Mouse (Mus musculus): ENCODE results near the gene Dhps. TPM values are rescaled to one million over a fixed set of nuclear protein-coding genes. Genes with fewer than 3 reads are reported as not detected.
"Not testable (repeated sequence)": the region's sequence is repeated elsewhere in the genome, so short reads cannot be mapped to it uniquely, and the experiment has no call there.

The Dhps gene
- total RNA-seq, 2 experiments from 2014 or later, result 3.2 to 12.3 TPM

DNA sequence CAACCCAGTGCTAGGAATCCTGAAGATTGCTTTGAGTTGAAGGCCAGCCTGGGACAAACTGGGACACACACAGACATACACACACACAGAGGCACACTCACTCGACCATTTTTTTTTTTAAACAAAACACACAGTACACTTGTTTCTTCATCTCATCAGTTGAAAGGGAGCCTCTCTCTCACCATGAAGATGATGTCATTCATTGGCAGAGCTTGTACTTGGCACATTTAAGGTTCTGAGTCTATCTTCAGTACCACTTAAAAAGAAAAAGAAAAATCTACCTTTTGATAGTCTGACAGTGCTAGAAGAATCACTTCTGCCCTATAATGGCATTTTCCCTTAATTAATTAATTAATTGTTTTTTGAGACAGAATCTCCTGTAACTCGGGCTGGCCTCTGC lies 17.2 kb downstream of the Dhps start:
- no peak for ATAC-seq (replicated peaks; ENCODE audit: low FRiP score, poor library complexity, severe bottlenecking)

DNA sequence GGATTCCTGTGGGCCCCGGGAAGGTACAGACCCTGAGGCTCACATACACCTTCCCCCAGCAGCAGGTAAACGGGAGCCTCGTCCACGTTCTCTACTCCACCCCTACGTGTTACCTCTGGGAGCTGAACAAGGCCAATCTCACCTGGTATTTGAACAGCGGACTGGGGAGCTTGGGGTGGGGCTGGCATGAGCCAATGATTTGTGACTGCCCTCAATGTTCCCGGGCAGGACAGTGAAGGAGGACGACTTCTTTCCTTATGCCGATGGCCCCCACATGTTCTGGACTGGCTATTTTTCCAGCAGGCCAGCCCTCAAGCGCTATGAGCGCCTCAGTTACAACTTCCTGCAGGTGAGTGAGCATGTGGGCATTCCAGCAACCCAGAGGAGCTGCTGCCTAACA lies 19.3 kb downstream of the Dhps start:
- no peak for ATAC-seq (replicated peaks; ENCODE audit: low FRiP score, poor library complexity, severe bottlenecking)

DNA sequence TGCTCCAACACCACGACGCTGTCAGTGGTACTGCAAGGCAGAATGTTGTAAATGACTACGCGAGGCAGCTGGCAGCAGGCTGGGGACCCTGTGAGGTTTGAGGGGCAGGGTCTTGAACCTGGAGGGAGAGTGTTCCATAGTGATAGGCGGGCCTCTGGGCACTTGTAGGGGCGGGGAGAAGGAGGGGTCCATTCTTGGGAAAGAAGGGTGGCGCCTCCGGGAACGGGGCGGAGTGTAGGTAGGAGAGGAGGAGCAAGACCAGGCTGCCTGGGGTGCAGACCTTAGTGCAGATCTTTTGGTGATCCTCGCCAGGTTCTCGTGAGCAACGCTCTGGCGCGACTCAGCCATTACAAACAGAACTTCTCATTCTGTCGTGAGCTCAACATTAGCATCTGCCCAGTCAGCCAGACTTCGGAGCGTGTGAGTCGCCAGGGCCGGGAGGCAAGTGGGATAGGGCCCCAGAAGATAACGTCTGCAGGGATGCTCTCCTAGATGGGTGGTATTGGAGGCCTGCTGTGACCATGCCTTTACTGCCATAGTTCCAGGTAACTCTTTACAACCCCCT lies 20.1 kb downstream of the Dhps start:
- ATAC-seq (replicated peaks; ENCODE audit: low FRiP score, poor library complexity, severe bottlenecking), result no peak

DNA sequence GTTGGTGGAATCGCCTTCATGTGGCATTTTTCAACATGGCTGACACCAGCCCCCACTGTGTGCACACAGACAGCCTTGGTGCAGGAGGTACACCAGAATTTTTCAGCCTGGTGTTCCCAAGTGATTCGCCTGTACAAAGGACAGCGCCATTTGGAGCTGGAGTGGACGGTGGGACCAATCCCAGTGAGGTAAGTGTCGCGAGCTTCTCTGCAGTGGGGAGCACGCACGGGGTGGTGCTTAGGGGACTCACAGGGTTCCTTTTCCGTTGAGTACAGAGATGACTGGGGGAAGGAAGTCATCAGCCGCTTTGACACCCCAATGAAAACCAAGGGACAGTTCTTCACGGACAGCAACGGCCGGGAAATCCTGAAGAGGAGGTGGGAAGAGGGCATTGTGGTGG lies 23.5 kb downstream of the Dhps start:
- ATAC-seq (replicated peaks; ENCODE audit: low FRiP score, poor library complexity, severe bottlenecking), result no peak

DNA sequence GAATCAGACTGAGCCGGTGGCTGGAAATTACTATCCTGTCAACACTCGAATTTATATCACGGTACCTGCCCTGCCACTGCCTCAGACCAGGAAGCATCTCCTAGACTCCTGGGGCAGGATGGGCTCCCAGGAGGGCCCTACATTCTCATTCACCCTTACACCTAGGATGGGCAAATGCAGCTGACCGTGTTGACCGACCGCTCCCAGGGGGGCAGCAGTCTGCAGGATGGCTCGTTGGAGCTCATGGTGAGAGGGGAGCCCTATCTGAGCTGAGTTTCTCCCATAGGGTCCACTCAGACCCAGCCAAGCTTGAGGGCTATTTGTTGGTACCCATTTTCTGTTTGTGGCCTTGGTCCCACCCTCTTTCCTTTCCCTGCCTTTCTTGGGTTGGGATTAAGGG lies 24.0 kb downstream of the Dhps start:
- no peak for ATAC-seq (replicated peaks; ENCODE audit: low FRiP score, poor library complexity, severe bottlenecking)

DNA sequence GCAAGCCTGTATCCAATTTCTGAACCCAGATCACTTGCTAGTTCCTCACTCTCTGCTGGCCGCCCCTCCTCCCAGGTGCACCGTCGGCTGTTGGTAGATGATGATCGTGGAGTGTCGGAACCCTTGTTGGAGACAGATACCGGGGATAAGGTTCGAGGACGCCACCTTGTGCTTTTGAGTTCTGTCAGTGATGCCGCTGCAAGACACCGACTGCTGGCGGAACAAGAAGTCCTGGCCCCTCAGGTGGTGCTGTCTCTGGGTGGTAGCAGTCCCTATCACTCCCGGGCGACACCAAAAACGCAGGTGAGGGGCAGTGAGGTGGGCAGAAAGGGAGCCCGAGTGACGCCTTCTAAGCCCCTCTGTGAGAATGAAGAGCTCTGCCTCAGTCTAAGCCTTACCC lies 24.6 kb downstream of the Dhps start:
- ATAC-seq (replicated peaks; ENCODE audit: low FRiP score, poor library complexity, severe bottlenecking), result no peak

DNA sequence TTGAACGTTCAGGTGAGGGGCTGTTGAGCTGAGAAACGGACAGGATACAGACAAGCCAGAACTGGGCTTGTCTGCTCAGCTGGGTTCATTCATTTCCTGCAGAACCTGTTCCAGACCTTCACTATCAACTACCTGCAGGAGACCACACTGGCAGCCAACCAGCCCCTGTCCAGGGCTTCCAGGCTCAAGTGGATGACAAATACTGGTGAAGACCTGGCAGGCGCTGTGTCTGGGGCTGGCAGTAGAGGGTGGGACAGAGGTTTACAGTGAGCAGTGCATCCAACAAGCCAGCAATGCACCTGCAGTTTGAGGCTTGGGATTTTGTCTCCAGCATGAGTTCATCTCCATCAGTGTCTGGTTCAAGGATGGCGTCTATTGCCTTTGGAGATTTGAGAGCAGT lies 25.3 kb downstream of the Dhps start:
- ATAC-seq (replicated peaks; ENCODE audit: low FRiP score, poor library complexity, severe bottlenecking), result no peak

DNA sequence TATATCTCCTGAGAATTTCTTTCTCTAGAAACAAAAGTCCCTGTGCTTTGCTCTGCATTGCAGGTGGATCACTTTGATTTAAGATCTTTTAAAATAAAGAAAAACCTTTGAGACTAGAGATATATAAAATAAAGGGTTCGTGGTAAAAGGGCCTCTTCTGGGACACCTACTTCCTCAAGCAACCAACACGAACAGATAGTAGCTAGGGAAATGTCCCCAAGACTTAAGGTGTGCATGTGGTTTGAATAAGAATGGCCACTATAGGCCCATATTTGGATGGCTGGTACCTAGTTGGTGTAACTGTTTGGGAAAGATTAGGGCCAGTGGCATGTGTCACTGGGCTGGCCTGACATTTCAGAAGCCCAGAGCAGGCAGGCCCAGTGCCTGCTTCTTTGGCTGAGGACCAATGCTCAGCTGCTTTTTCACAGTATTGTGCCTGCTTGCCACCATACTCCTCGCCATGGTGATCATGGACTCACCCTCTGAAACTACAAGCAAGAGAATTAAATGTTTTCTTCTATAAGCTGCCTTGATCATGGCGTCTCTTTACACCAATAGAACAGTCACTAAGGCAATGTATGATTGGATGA lies 28.6 kb downstream of the Dhps start:
- no peak for ATAC-seq (replicated peaks; ENCODE audit: low FRiP score, poor library complexity, severe bottlenecking)

DNA sequence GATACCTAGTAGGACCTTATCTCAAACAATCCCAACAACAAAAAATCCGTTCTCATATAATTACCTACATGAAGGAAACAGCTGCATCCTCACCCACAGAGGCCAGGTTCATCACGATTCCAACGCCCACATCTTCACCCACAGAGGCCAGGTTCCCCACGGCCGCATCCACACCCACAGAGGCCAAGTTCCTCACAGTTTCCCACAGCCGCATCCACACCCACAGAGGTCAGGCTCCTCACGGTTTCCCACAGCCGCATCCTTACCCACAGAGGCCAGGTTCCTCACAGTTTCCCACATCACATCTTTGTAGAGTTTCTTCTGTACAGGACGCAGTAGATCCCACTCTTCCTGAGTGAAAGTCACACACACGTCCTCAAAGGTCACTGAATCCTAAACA lies 41.7 kb downstream of the Dhps start:
- ATAC-seq (replicated peaks; ENCODE audit: low FRiP score, poor library complexity, severe bottlenecking), result no peak

DNA sequence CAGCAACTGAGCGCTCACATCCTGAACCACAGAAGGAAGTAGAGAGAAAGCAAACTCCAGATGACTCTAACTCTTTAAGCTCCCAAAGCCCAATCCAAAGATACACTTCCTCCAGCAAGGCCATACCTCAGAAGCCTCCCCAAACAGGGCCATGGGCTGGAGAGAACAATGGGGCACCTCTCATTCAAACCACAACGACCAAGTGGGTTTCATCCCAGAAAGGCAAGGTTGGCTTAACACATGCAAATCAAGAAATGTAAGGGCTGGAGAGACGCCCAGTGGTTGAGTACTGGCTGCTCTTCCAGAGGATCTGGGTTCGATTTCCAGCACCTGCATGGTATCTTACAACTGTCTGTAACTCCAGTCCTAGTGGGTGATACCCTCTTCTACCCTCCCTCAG lies 43.9 kb downstream of the Dhps start:
- no peak for ATAC-seq (replicated peaks; ENCODE audit: low FRiP score, poor library complexity, severe bottlenecking)

DNA sequence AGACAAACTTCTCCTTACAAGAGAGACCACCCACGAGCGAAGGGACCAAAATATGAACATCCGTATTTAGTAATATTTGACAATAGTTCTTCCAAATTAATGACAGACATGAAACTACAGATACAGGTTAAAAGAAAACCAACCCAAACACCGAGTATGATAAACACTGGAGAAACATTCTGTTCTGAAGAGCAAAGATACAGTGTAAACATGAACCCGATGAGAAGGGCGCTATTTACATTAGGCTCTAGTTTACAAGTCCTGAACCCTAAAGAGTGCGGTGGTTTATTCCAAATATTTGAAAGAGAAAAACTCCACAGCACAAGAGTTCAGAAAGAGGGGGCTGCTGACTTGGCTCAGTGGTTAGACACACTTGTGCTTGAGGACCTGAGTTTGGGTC lies 45.4 kb downstream of the Dhps start:
- no peak for ATAC-seq (replicated peaks; ENCODE audit: low FRiP score, poor library complexity, severe bottlenecking)

DNA sequence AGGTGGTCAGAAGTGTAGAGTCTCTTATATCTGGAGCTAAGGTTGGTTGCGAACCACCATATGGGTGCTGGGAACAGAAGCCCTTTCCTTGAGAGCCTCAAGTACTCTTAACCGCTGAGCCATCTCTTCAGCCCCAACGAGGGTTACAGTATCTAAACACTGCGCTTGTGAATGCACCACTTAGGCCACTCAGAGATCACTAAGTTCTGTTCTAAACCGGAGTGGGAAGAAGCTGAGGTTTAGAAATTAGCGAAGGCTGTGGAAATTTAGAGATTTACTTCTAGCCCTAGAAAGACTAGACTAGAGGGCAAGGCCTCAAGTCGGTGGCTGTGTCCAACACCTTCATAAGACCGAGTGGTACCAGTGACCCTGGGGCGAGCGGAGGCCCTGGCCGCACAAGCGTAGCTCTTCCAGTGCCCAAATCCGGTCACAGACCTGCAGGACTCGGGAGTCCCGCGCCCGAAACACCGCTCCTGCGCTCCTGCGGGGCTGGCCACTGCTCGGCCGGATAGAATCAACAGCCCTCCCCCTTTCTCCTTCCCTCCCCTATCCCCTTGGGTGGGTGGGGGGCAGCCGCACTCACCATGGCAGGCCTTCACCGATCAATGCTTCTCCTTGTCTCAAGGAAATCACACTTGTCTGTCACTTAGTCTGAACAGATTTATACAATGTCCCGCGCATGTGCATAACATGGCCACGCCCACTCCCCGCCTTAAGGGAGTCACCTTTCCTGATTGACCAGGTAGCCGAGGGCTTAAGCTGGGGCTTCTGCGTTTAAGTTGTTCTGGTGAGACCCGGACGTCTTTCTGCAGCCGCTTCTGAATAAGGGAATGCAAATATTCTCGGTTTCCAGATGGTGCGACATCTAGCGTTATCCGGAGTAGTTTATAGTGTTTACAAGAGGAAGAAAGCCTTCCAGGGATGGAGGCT lies 47.8 kb downstream of the Dhps start:
- no peak for ATAC-seq (replicated peaks; ENCODE audit: low FRiP score, poor library complexity, severe bottlenecking)

DNA sequence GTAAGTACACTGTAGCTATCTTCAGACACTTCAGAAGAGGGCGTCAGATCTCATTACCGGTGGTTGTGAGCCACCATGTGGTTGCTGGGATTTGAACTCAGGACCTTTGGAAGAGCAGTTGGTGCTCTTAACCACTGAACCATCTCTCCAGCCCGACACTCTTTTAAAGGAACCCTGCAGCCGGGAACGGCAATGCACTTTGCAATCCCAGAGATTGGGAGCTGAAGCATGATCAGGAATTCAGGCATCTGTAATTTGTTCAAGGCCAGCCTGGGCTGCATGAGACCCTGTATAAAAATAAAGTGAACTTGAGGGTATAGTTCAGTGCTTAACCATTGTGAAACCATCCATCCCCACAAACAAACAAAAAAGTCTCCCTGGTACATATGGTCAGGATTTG lies 48.7 kb downstream of the Dhps start:
- ATAC-seq (replicated peaks; ENCODE audit: low FRiP score, poor library complexity, severe bottlenecking), result not testable (repeated sequence)

DNA sequence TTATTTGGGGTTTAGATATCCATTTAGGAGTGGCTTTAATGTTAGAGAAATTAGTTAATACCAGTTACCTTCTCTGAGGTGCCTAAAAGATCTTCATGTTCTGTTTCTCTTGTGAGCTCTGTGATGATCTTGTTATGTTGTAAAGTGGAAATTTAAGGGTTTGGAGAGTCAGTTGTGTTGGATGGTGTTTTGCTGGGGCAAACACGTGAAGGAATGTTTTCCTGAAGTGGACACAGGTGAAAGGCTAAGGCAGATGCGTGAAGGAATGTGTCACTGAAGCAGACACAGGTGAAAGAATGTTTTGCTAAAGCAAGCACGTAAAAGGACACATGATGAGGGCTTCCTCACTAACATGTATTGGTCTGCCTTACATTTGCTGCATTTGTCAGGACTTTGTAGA lies 51.4 kb downstream of the Dhps start, which contains the start of gene Zfp791:
Gene Zfp791 (minus strand): TSS at position 101 of the 400 bp plus-strand sequence.
- no peak for ATAC-seq (replicated peaks; ENCODE audit: low FRiP score, poor library complexity, severe bottlenecking)

DNA sequence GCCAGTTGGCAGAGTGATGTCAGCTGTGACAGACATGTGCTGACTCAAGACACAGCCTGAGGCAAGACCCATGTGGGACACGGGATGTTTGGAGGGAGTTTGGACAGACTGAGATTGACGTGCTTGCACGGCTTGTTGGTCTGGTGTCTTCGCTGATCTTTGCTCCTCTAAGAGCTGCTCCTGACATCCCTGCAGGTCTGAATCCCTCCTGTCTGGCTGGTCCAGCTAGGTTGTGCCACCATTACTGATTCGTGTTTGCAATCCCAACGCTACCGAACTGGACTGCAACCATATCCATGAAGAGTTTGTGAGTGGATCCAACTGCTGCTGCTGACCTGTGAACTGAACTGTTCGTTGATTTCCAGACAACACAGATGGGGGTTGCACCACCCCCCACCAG lies 52.1 kb downstream of the Dhps start:
- no peak for ATAC-seq (replicated peaks; ENCODE audit: low FRiP score, poor library complexity, severe bottlenecking)

Other genes with a start within 250 kb of the Dhps start
- gene Dand5, start 248.9 kb upstream of the Dhps start, total RNA-seq (2015; ENCODE audit: low replicate concordance), result 2.3 TPM in 1 of 2 replicates, not detected in the other
- 2.3 and 3.9 TPM in 2 replicates for gene Dand5, start 248.9 kb upstream of the Dhps start, total RNA-seq (2017; ENCODE audit: low replicate concordance)
- gene Gadd45gip1, start 240.2 kb upstream of the Dhps start, total RNA-seq (2015; ENCODE audit: low replicate concordance), result 4.4 and 5.9 TPM in 2 replicates
- 7.4 and 7.7 TPM in 2 replicates for gene Gadd45gip1, start 240.2 kb upstream of the Dhps start, total RNA-seq (2017; ENCODE audit: low replicate concordance)
- gene Rad23a, start 231.1 kb upstream of the Dhps start, total RNA-seq (2015; ENCODE audit: low replicate concordance), result 379 and 406 TPM in 2 replicates
- gene Rad23a, start 231.1 kb upstream of the Dhps start, total RNA-seq (2017; ENCODE audit: low replicate concordance), result 572 and 669 TPM in 2 replicates
- gene Calr, start 224.8 kb upstream of the Dhps start, total RNA-seq (2015; ENCODE audit: low replicate concordance), result 255 and 289 TPM in 2 replicates
- 800 and 908 TPM in 2 replicates for gene Calr, start 224.8 kb upstream of the Dhps start, total RNA-seq (2017; ENCODE audit: low replicate concordance)
- 6.0 and 9.6 TPM in 2 replicates for gene Farsa, start 214.8 kb upstream of the Dhps start, total RNA-seq (2015; ENCODE audit: low replicate concordance)
- gene Farsa, start 214.8 kb upstream of the Dhps start, total RNA-seq (2017; ENCODE audit: low replicate concordance), result 25.0 and 28.8 TPM in 2 replicates
- gene Syce2, start 199.6 kb upstream of the Dhps start, total RNA-seq (2015; ENCODE audit: low replicate concordance), result 54.3 and 54.8 TPM in 2 replicates
- gene Syce2, start 199.6 kb upstream of the Dhps start, total RNA-seq (2017; ENCODE audit: low replicate concordance), result 10.6 and 24.4 TPM in 2 replicates
- gene Gcdh, start 177.8 kb upstream of the Dhps start, total RNA-seq (2015; ENCODE audit: low replicate concordance), result 7.9 and 14.6 TPM in 2 replicates
- 13.4 and 17.6 TPM in 2 replicates for gene Gcdh, start 177.8 kb upstream of the Dhps start, total RNA-seq (2017; ENCODE audit: low replicate concordance)
- 58.9 and 59.8 TPM in 2 replicates for gene Klf1, start 169.8 kb upstream of the Dhps start, total RNA-seq (2015; ENCODE audit: low replicate concordance)
- 85.0 and 116 TPM in 2 replicates for gene Klf1, start 169.8 kb upstream of the Dhps start, total RNA-seq (2017; ENCODE audit: low replicate concordance)
- gene Dnase2a, start 163.2 kb upstream of the Dhps start, total RNA-seq (2015; ENCODE audit: low replicate concordance), result 31.9 and 44.9 TPM in 2 replicates
- gene Dnase2a, start 163.2 kb upstream of the Dhps start, total RNA-seq (2017; ENCODE audit: low replicate concordance), result 85.2 and 99.8 TPM in 2 replicates
- gene Mast1, start 134.4 kb upstream of the Dhps start, total RNA-seq (2015; ENCODE audit: low replicate concordance), result not detected in 2 replicates
- gene Mast1, start 134.4 kb upstream of the Dhps start, total RNA-seq (2017; ENCODE audit: low replicate concordance), result 0.28 TPM in 1 of 2 replicates, not detected in the other
- not detected in 2 replicates for gene Rtbdn, start 124.8 kb upstream of the Dhps start, total RNA-seq (2015; ENCODE audit: low replicate concordance)
- not detected in 2 replicates for gene Rtbdn, start 124.8 kb upstream of the Dhps start, total RNA-seq (2017; ENCODE audit: low replicate concordance)
- gene Gm49661, start 102.3 kb upstream of the Dhps start, total RNA-seq (2015; ENCODE audit: low replicate concordance), result not detected in 2 replicates
- not detected in 2 replicates for gene Gm49661, start 102.3 kb upstream of the Dhps start, total RNA-seq (2017; ENCODE audit: low replicate concordance)
- gene Prdx2, start 102.2 kb upstream of the Dhps start, total RNA-seq (2015; ENCODE audit: low replicate concordance), result 1,192 and 1,430 TPM in 2 replicates
- gene Prdx2, start 102.2 kb upstream of the Dhps start, total RNA-seq (2017; ENCODE audit: low replicate concordance), result 2,193 and 2,235 TPM in 2 replicates
- gene Rnaseh2a, start 102.0 kb upstream of the Dhps start, total RNA-seq (2015; ENCODE audit: low replicate concordance), result 31.8 and 67.2 TPM in 2 replicates
- gene Rnaseh2a, start 102.0 kb upstream of the Dhps start, total RNA-seq (2017; ENCODE audit: low replicate concordance), result 37.4 and 37.9 TPM in 2 replicates
- gene Junb, start 93.0 kb upstream of the Dhps start, total RNA-seq (2015; ENCODE audit: low replicate concordance), result 6.1 and 6.7 TPM in 2 replicates
- 15.5 and 16.1 TPM in 2 replicates for gene Junb, start 93.0 kb upstream of the Dhps start, total RNA-seq (2017; ENCODE audit: low replicate concordance)
- gene Hook2, start 81.2 kb upstream of the Dhps start, total RNA-seq (2015; ENCODE audit: low replicate concordance), result 1.9 and 5.0 TPM in 2 replicates
- gene Hook2, start 81.2 kb upstream of the Dhps start, total RNA-seq (2017; ENCODE audit: low replicate concordance), result 1.6 and 6.1 TPM in 2 replicates
- not detected in 2 replicates for gene Best2, start 57.2 kb upstream of the Dhps start, total RNA-seq (2015; ENCODE audit: low replicate concordance)
- not detected in 2 replicates for gene Best2, start 57.2 kb upstream of the Dhps start, total RNA-seq (2017; ENCODE audit: low replicate concordance)
- 20.8 and 24.2 TPM in 2 replicates for gene Asna1, start 46.5 kb upstream of the Dhps start, total RNA-seq (2015; ENCODE audit: low replicate concordance)
- gene Asna1, start 46.5 kb upstream of the Dhps start, total RNA-seq (2017; ENCODE audit: low replicate concordance), result 13.5 and 26.3 TPM in 2 replicates
- 32.1 and 45.4 TPM in 2 replicates for gene Trir, start 44.9 kb upstream of the Dhps start, total RNA-seq (2015; ENCODE audit: low replicate concordance)
- 72.9 and 103 TPM in 2 replicates for gene Trir, start 44.9 kb upstream of the Dhps start, total RNA-seq (2017; ENCODE audit: low replicate concordance)
- 9.6 and 10.8 TPM in 2 replicates for gene Tnpo2, start 34.8 kb upstream of the Dhps start, total RNA-seq (2015; ENCODE audit: low replicate concordance)
- 11.2 and 14.6 TPM in 2 replicates for gene Tnpo2, start 34.8 kb upstream of the Dhps start, total RNA-seq (2017; ENCODE audit: low replicate concordance)
- gene Fbxw9, start 11.7 kb upstream of the Dhps start, total RNA-seq (2015; ENCODE audit: low replicate concordance), result 5.4 TPM in 1 of 2 replicates, not detected in the other
- gene Fbxw9, start 11.7 kb upstream of the Dhps start, total RNA-seq (2017; ENCODE audit: low replicate concordance), result 0.43 and 4.3 TPM in 2 replicates
- not detected in 2 replicates for gene Gm5741, start 3.8 kb upstream of the Dhps start, total RNA-seq (2015; ENCODE audit: low replicate concordance)
- not detected in 2 replicates for gene Gm5741, start 3.8 kb upstream of the Dhps start, total RNA-seq (2017; ENCODE audit: low replicate concordance)
- 26.1 and 31.3 TPM in 2 replicates for gene Wdr83os, start 9.0 kb downstream of the Dhps start, total RNA-seq (2015; ENCODE audit: low replicate concordance)
- gene Wdr83os, start 9.0 kb downstream of the Dhps start, total RNA-seq (2017; ENCODE audit: low replicate concordance), result 4.3 and 11.3 TPM in 2 replicates
- gene Wdr83, start 9.5 kb downstream of the Dhps start, total RNA-seq (2015; ENCODE audit: low replicate concordance), result 1.7 and 16.9 TPM in 2 replicates
- gene Wdr83, start 9.5 kb downstream of the Dhps start, total RNA-seq (2017; ENCODE audit: low replicate concordance), result 4.9 and 6.3 TPM in 2 replicates
- 27.5 and 32.8 TPM in 2 replicates for gene Man2b1, start 11.5 kb downstream of the Dhps start, total RNA-seq (2015; ENCODE audit: low replicate concordance)
- 17.8 and 18.6 TPM in 2 replicates for gene Man2b1, start 11.5 kb downstream of the Dhps start, total RNA-seq (2017; ENCODE audit: low replicate concordance)
- gene Zfp791, start 51.3 kb downstream of the Dhps start, total RNA-seq (2015; ENCODE audit: low replicate concordance), result not detected in 2 replicates
- gene Zfp791, start 51.3 kb downstream of the Dhps start, total RNA-seq (2017; ENCODE audit: low replicate concordance), result not detected in 2 replicates
- not detected in 2 replicates for gene Cks1brt, start 80.2 kb downstream of the Dhps start, total RNA-seq (2015; ENCODE audit: low replicate concordance)
- gene Cks1brt, start 80.2 kb downstream of the Dhps start, total RNA-seq (2017; ENCODE audit: low replicate concordance), result not detected in 2 replicates
- gene Olfr371, start 154.2 kb downstream of the Dhps start, total RNA-seq (2015; ENCODE audit: low replicate concordance), result not detected in 2 replicates
- gene Olfr371, start 154.2 kb downstream of the Dhps start, total RNA-seq (2017; ENCODE audit: low replicate concordance), result not detected in 2 replicates
- 38.2 and 48.5 TPM in 2 replicates for gene Orc6, start 227.9 kb downstream of the Dhps start, total RNA-seq (2015; ENCODE audit: low replicate concordance)
- gene Orc6, start 227.9 kb downstream of the Dhps start, total RNA-seq (2017; ENCODE audit: low replicate concordance), result 47.6 and 89.5 TPM in 2 replicates
- 54.8 and 68.4 TPM in 2 replicates for gene Vps35, start 228.0 kb downstream of the Dhps start, total RNA-seq (2015; ENCODE audit: low replicate concordance)
- gene Vps35, start 228.0 kb downstream of the Dhps start, total RNA-seq (2017; ENCODE audit: low replicate concordance), result 50.0 and 53.9 TPM in 2 replicates

Measured in erythroblast, adult 5-6 weeks (primary cell).